Mouse (Mus musculus): ENCODE results near the gene Ghrl.

DNA sequence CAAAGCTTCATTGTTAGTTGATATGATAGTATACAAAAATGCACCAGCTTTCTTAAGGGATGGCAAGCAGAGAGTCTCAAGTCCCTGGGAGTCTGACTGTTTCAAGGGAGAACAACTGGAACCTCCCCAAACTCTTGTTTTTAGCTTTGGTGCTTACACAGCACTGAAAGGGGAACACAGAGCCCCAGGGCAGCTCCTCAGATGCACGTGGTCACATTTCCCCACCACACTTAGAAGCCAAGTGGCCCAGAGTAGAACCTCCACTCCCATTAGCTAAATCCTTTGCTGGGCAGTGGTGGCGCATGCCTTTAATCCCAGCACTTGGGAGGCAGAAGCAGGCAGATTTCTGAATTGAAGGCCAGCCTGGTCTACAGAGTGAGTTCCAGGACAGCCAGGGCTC is 21.7 kb upstream of the Ghrl start:
- TF ChIP-seq CTCF (IDR thresholded peaks at IDR 0.05; ENCODE audit: extremely low read depth, insufficient read depth, insufficient read length, insufficient replicate concordance) (no peak), POLR2A (IDR thresholded peaks at IDR 0.05; ENCODE audit: low read depth, low read length) (no peak)
